Mouse (Mus musculus): ENCODE results near the gene Opcml.

GRCm38 (mm10) chr9:28800100-28800499 lies 1009.5 kb downstream of the Opcml start:
- no peak for TF ChIP-seq CHD2 (IDR thresholded peaks at IDR 0.05; ENCODE audit: low read depth, low read length)
- no peak for TF ChIP-seq ZC3H11A (IDR thresholded peaks at IDR 0.05; ENCODE audit: borderline replicate concordance, low read depth, low read length)
- no peak for TF ChIP-seq ZNF384 (IDR thresholded peaks at IDR 0.05; ENCODE audit: low read depth, low read length)
